Mouse (Mus musculus) bone marrow, adult 2 months (tissue): ENCODE data around the gene Ldhb.

ENCODE experiments used
- CTCF ChIP-seq: fragments of 200-500 bp; IDR thresholded peaks from 2 replicates; pipeline ENCODE4 v1.5.1; 2011; ENCODE audit warnings: low read length, control low read depth; ENCODE audit not compliant: control insufficient read depth, insufficient read depth
- POLR2A ChIP-seq: fragments of 200-500 bp; IDR thresholded peaks from 2 replicates; pipeline ENCODE4 v1.6.1; 2011; ENCODE audit warnings: low read depth, mild to moderate bottlenecking, control low read depth, low read length, borderline replicate concordance; ENCODE audit not compliant: control insufficient read depth

DNA sequence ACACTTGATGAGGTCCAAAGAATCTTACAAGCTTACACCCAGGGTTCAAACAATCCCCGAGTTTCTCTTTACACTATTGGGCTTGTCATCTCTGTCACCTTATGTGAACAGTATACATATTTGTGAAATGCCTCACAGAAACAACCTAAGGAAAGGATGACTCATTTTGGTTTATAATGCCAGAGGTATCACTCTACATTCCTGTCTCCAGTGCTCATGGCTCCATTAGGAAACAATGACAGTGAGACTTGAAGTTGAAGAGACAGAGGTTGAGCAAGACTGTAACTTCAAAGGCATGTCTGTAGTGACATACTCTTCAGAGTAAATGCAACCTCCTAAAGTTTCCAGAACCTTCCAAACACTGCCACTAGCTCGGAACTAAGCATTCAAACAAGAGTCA, 40.6 kb upstream of the Ldhb start:
- TF ChIP-seq POLR2A = no peak
- no peak for TF ChIP-seq CTCF
